Mouse (Mus musculus) MEL (cell line): ENCODE measurements at regions not wholly inside any gene's neighbourhood (a gene's known extent, or its start where the extent isn't known, plus 50 kb on each side); places are given as distances from the start of the nearest gene placed in this dataset.

Experiments
- BHLHE40 ChIP-seq: IDR thresholded peaks from 2 replicates; pipeline ENCODE4 v1.6.1; 2012; ENCODE audit warnings: low read depth, mild to moderate bottlenecking, inconsistent platforms, low read length, improper control_type of control experiment, borderline replicate concordance
- CTCF ChIP-seq, 3 experiments: IDR thresholded peaks in 2 of 3; conservative IDR thresholded peaks in 1 of 3; 2 replicates each; pipeline ENCODE4 v1.5.1; 2011 to 2012; ENCODE audit warnings: low read length in 3 of 3, low read depth in 2 of 3, mild to moderate bottlenecking in 2 of 3, improper control_type of control experiment in 1 of 3, inconsistent platforms in 1 of 3, mixed read lengths in 1 of 3, moderate library complexity in 1 of 3; ENCODE audit not compliant: control insufficient read depth in 1 of 3, insufficient read depth in 1 of 3, poor library complexity in 1 of 3, severe bottlenecking in 1 of 3
- E2F4 ChIP-seq: IDR thresholded peaks from 2 replicates; pipeline ENCODE4 v1.6.1; 2011; ENCODE audit warnings: low read depth, low read length, improper control_type of control experiment, borderline replicate concordance
- MAZ ChIP-seq: IDR thresholded peaks from 2 replicates; pipeline ENCODE4 v1.6.1; 2012; ENCODE audit warnings: low read depth, mild to moderate bottlenecking, inconsistent platforms, low read length, improper control_type of control experiment
- MYB ChIP-seq: IDR thresholded peaks from 2 replicates; pipeline ENCODE4 v1.6.1; 2011; ENCODE audit warnings: mild to moderate bottlenecking, low read depth, low read length, improper control_type of control experiment

DNA sequence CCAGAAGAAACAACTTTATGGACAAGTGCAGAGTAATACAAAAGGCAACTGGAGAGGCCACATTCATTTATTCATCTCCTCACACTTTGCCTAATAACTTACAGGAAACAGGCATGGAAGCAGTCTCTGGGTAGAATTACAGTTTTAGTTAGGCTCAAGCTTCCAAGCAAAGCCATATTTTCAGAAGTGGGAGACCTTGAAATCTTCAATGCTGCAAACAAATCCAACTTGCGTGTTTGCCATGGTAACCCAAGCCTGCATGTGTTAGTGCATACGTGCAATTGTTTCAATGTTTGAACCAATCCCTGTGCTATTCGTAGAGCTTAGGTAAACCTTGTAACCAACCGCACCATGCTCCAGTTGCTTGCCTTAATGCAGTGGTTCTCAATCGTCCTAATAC, 256.3 kb upstream of the Atp10a start:
- TF ChIP-seq E2F4 (no peak), CTCF (IDR thresholded peaks at IDR 0.05 in 2 of 3, conservative IDR thresholded peaks at IDR 0.05 in 1 of 3; ENCODE audit: control insufficient read depth in 1 of 3, insufficient read depth in 1 of 3, low read depth in 2 of 3, low read length in 3 of 3, poor library complexity in 1 of 3, severe bottlenecking in 1 of 3) (no peak), MYB (no peak), BHLHE40 (no peak), MAZ (no peak)
